Mouse (Mus musculus) cortical plate, adult 2 months (tissue): ENCODE measurements around the gene Rgs6.

Experiments
- CTCF ChIP-seq: fragments of 200-500 bp; IDR thresholded peaks from 2 replicates; pipeline ENCODE4 v1.5.1; 2011; ENCODE audit warnings: mild to moderate bottlenecking, control low read depth, low read length; ENCODE audit not compliant: insufficient read depth; ENCODE audit errors: extremely low read depth
- POLR2A ChIP-seq: fragments of 200-500 bp; IDR thresholded peaks from 2 replicates; pipeline ENCODE4 v1.6.1; 2011; ENCODE audit warnings: mild to moderate bottlenecking, low read length, control low read depth; ENCODE audit not compliant: insufficient read depth; ENCODE audit errors: extremely low read depth

DNA sequence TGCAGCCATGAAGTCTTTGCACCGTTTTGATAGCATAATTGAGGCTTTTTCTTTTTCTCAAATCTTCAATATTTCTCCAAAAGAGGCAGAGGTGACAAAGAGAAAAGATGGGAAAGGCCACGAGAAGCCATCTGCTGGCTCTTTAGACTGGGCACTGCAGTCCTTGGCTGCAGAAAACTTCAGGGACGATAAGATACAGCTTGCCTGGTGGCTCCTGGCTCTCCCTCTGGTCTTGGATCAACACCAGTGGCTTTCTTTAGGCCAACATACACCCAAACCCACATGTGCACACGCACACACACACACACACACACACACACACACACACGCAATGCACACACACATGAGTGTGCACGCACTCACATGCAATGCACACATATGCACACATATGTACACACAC is 620.7 kb downstream of the Rgs6 start:
- TF ChIP-seq CTCF = no peak
- TF ChIP-seq POLR2A = no peak
